Mouse (Mus musculus): ENCODE measurements around the gene Ppil4.

- TF ChIP-seq POLR2A (IDR thresholded peaks at IDR 0.05; ENCODE audit: extremely low read depth, insufficient read depth, low read length) (no peak), CTCF (IDR thresholded peaks at IDR 0.05; ENCODE audit: low read depth, low read length) (no peak)
These were observed 14.3 kb upstream of the Ppil4 start for GRCm38 (mm10) chr10:7778361-7778760.
